ENCODE assay signal across 21 mouse cellular contexts in genomic region chr17:86762479-86763242, GRCm38 (mm10). TPM values are rescaled to one million over a fixed set of nuclear protein-coding genes. Genes with fewer than 3 reads are reported as not detected.
A peak's percentile ranks its signal among the peaks of the same experiment; 100 is the strongest.
DNase-seq lines count a peak whose midpoint lies in the region; ATAC-seq and TF ChIP-seq lines count a peak whose summit lies in the region.
"Had no signal": no experiment of that assay in that cellular context is flagged by ENCODE, and none has a peak within 500 bp of the region (broad histone marks: within the 10 kb centered on the region; RNA-seq: fewer than 3 reads in every experiment).

No protein-coding gene starts in this region.

- peak overlapping the region; percentile 91 for H3K27ac ChIP-seq in gastrocnemius, adult 2 months
- H3K27ac ChIP-seq in kidney, adult 2 months (ENCODE audit: insufficient read depth, low read depth, low read length): no peak overlapping the region
- H3K27ac ChIP-seq in brown adipose tissue, adult 24 weeks (replicated peaks; ENCODE audit: low read depth, low read length): peak overlapping the region; percentile 54
- peak overlapping the region; percentile 45; the same call in 1 of the 2 replicates for H3K27ac ChIP-seq in limb, embryonic 11.5 days (replicated peaks; ENCODE audit: low read depth, low read length)
- H3K27ac ChIP-seq: forebrain, embryonic 12.5 days; heart, embryonic 13.5 days; hindbrain, embryonic 15.5 days; liver, embryonic 14.5 days had no signal

- H3K4me3 ChIP-seq in gastrocnemius, adult 2 months: peak overlapping the region; percentile 51
- no peak overlapping the region for H3K4me3 ChIP-seq in kidney, adult 2 months (ENCODE audit: insufficient read depth, low read depth, low read length)
- peak overlapping the region; percentile 16; the same call in 1 of the 2 replicates for H3K4me3 ChIP-seq in brown adipose tissue, adult 24 weeks (ENCODE audit: insufficient read depth, low read depth, low read length)
- H3K4me3 ChIP-seq in limb, embryonic 11.5 days (ENCODE audit: low read depth, low read length): no peak overlapping the region
- H3K4me3 ChIP-seq: forebrain, embryonic 12.5 days; heart, embryonic 13.5 days; hindbrain, embryonic 15.5 days had no signal

- TF ChIP-seq CTCF in gastrocnemius, adult 2 months (IDR thresholded peaks at IDR 0.05): no peak
- TF ChIP-seq CTCF in kidney, adult 2 months (conservative IDR thresholded peaks at IDR 0.05; ENCODE audit: insufficient read depth, insufficient read length, low read depth, low read length): no peak

- no peaks in the 10 kb centered on the region for H3K36me3 ChIP-seq in kidney, adult 2 months (ENCODE audit: control insufficient read depth, insufficient read depth, low read length)
- no peaks in the 10 kb centered on the region for H3K36me3 ChIP-seq in limb, embryonic 11.5 days (ENCODE audit: control insufficient read depth, insufficient read depth, low read length)
- H3K36me3 ChIP-seq: forebrain, embryonic 12.5 days; heart, embryonic 13.5 days; hindbrain, embryonic 15.5 days had no signal

- intact Hi-C loops in gastrocnemius, adult 2 months (cut with DNase I): no loop called here

- no peaks in the 10 kb centered on the region for H3K27me3 ChIP-seq in kidney, adult 2 months (replicated peaks; ENCODE audit: control insufficient read depth, insufficient read depth, low read length)
- H3K27me3 ChIP-seq in limb, embryonic 11.5 days (ENCODE audit: control insufficient read depth, insufficient read depth, low read length): no peaks in the 10 kb centered on the region
- H3K27me3 ChIP-seq: hindbrain, embryonic 15.5 days had no signal

- H3K4me2 ChIP-seq in limb, embryonic 11.5 days (ENCODE audit: low read depth, severe bottlenecking): no peak overlapping the region
- H3K4me2 ChIP-seq: forebrain, embryonic 12.5 days; heart, embryonic 13.5 days; hindbrain, embryonic 15.5 days had no signal

- TF ChIP-seq POLR2A in kidney, adult 2 months (IDR thresholded peaks at IDR 0.05; ENCODE audit: low read depth, low read length): no peak

- no peak overlapping the region for H3K9ac ChIP-seq in limb, embryonic 11.5 days (ENCODE audit: low read length)
- H3K9ac ChIP-seq: forebrain, embryonic 12.5 days; heart, embryonic 13.5 days; hindbrain, embryonic 15.5 days; liver, embryonic 14.5 days had no signal

- ATAC-seq in limb, embryonic 11.5 days (ENCODE audit: insufficient number of reproducible peaks, low FRiP score, low TSS enrichment, low read depth): no peak

- DNase-seq in gastrocnemius, adult 2 months: peak; percentile 80
- no peak for DNase-seq in gastrocnemius, postnatal 10 days
- peak; percentile 42 for DNase-seq in kidney, adult 2 months
- no peak for DNase-seq in kidney, adult 11 months
- DNase-seq in limb, embryonic 11.5 days (ENCODE audit: low spot score): no peak
- no peak for DNase-seq in spleen, adult 12 weeks (ENCODE audit: low spot score)
- DNase-seq in left cerebral cortex, adult 8-10 months (ENCODE audit: low spot score in 2 of 2): no peak
- DNase-seq: adrenal gland, adult 8-10 months; cerebellum, adult 11 months; cerebellum, postnatal 25 days; kidney, adult 8-10 months; kidney, postnatal 25 days; layer of hippocampus, adult 9-11 months; right cerebral cortex, adult 18-20 months; thymus, postnatal 25 days had no signal

- H3K4me1 ChIP-seq in kidney, adult 2 months (ENCODE audit: control insufficient read depth, insufficient read depth, low read length): peaks cover 12% of the 10 kb centered on the region
- H3K4me1 ChIP-seq in brown adipose tissue, adult 24 weeks (ENCODE audit: control insufficient read depth, insufficient read depth, insufficient read length, low read length): peaks cover 63% of the 10 kb centered on the region
- peaks cover 7% of the 10 kb centered on the region for H3K4me1 ChIP-seq in limb, embryonic 11.5 days (ENCODE audit: control insufficient read depth, insufficient read depth, low read length)
- H3K4me1 ChIP-seq: forebrain, embryonic 12.5 days; hindbrain, embryonic 15.5 days had no signal

- 74% methylated on average over 11 of the region's 11 CpGs for WGBS in kidney, adult 2 months
- WGBS in limb, embryonic 11.5 days: 72% methylated on average over 11 of the region's 11 CpGs

- no peaks in the 10 kb centered on the region for H3K9me3 ChIP-seq in limb, embryonic 11.5 days (ENCODE audit: control insufficient read depth, low read length)
- H3K9me3 ChIP-seq: forebrain, embryonic 12.5 days; heart, embryonic 13.5 days; hindbrain, embryonic 15.5 days had no signal

RNA-seq across cellular contexts. Expression of gene Epas1, which starts 9.2 kb away (rescaled TPM):
- 100 to 1,000 TPM in 1 of 2 experiments, 10 to 100 TPM in 1; 96.6 to 127 TPM for total RNA-seq in gastrocnemius, adult 2 months (2021)
- 10 to 100 TPM; 76.9 to 88.9 TPM for total RNA-seq in gastrocnemius, postnatal 10 days (2021)
- 75.9 and 108 TPM in 2 replicates for polyA plus RNA-seq in kidney, adult 2 months (2012; rRNA removed)
- polyA plus RNA-seq in brown adipose tissue, adult 24 weeks (2012; ENCODE audit: insufficient read depth, insufficient read length, missing spikeins): 196 and 238 TPM in 2 replicates
- 6.5 and 7.9 TPM in 2 replicates for polyA plus RNA-seq in limb, embryonic 11.5 days (2014; fragmentation: Nextera tagmentation; extraction: Ambion mirVana)
- 100 to 1,000 TPM in 1 of 4 experiments, 10 to 100 TPM in 3; 92.7 to 101 (median 97.1) TPM for total RNA-seq in left cerebral cortex, adult 8-10 months (2022)
- total RNA-seq: MEL had no signal

Comparison
In these comparisons a context has a peak if more than half of its experiments do, and no peak if none do; other contexts are left out.
1. DNase-seq: peak in gastrocnemius, adult 2 months (single experiment) and kidney, adult 2 months (single experiment); none in gastrocnemius, postnatal 10 days (single experiment), kidney, adult 11 months (single experiment), limb, embryonic 11.5 days (single experiment), spleen, adult 12 weeks (single experiment) and left cerebral cortex, adult 8-10 months (0 of 2).
2. H3K4me3 ChIP-seq: peak in gastrocnemius, adult 2 months (single experiment) and brown adipose tissue, adult 24 weeks (single experiment); none in kidney, adult 2 months (single experiment) and limb, embryonic 11.5 days (single experiment).